In genomic region chrX:144319366-144319765, GRCm38 (mm10) we compare ENCODE assay signal across 8 mouse cellular contexts. TPM values are rescaled to one million over a fixed set of nuclear protein-coding genes. Genes with fewer than 3 reads are reported as not detected.
DNase-seq lines count a peak whose midpoint lies in the region; ATAC-seq and TF ChIP-seq lines count a peak whose summit lies in the region.

No protein-coding gene starts in this region.

- H3K9ac ChIP-seq in heart, embryonic 14.5 days (ENCODE audit: low read length), result no peak overlapping the region
- H3K9ac ChIP-seq in forebrain, postnatal 0 days, result no peak overlapping the region
- H3K9ac ChIP-seq in liver, postnatal 0 days (replicated peaks), result no peak overlapping the region

- WGBS in heart, embryonic 14.5 days, result 26% methylated on average over 9 of the region's 9 CpGs
- 54% methylated on average over 9 of the region's 9 CpGs for WGBS in forebrain, postnatal 0 days
- 49% methylated on average over 4 of the region's 9 CpGs for WGBS in liver, postnatal 0 days (ENCODE audit: insufficient replicate concordance)

- H3K4me3 ChIP-seq in heart, embryonic 14.5 days (ENCODE audit: control insufficient read depth in 1 of 2, insufficient read depth in 1 of 2, low read depth in 1 of 2, low read length in 2 of 2), result no peak overlapping the region; a peak in 1 of 4 replicates
- H3K4me3 ChIP-seq in G1E (ENCODE audit: low read depth, low read length), result peak overlapping the region; percentile 75; the same call in 1 of the 2 replicates
- 0 out of 2 replicates have a peak overlapping the region, but pooled peaks have one; percentile 11 for H3K4me3 ChIP-seq in forebrain, postnatal 0 days (ENCODE audit: low read depth, low read length)
- H3K4me3 ChIP-seq in liver, postnatal 0 days (ENCODE audit: low read depth, low read length), result 0 out of 2 replicates have a peak overlapping the region, but pooled peaks have one; percentile 69

- no peak for TF ChIP-seq CTCF in G1E (IDR thresholded peaks at IDR 0.05; ENCODE audit: low read depth, low read length)
- no peak for TF ChIP-seq CTCF in forebrain, postnatal 0 days (IDR thresholded peaks at IDR 0.05; ENCODE audit: low read depth)
- no peak for TF ChIP-seq CTCF in liver, postnatal 0 days (IDR thresholded peaks at IDR 0.05; ENCODE audit: low read depth)

- no peak for TF ChIP-seq EP300 in liver, postnatal 0 days (IDR thresholded peaks at IDR 0.05; ENCODE audit: low read depth)

- peak overlapping the region; percentile 80 for H3K4me2 ChIP-seq in heart, embryonic 14.5 days (ENCODE audit: low read length)
- peak overlapping the region; percentile 66 for H3K4me2 ChIP-seq in forebrain, postnatal 0 days (ENCODE audit: low read depth)
- H3K4me2 ChIP-seq in liver, postnatal 0 days (ENCODE audit: low read depth, low read length), result peak overlapping the region; percentile 84

- no peak for ATAC-seq in heart, embryonic 14.5 days (ENCODE audit: insufficient number of reproducible peaks, insufficient read depth, low FRiP score, low read depth)
- ATAC-seq in G1E (ENCODE audit: extremely low read depth, insufficient number of reproducible peaks, low FRiP score, poor library complexity, severe bottlenecking), result no peak
- no peak for ATAC-seq in forebrain, postnatal 0 days
- ATAC-seq in liver, postnatal 0 days, result no peak
- no peak for ATAC-seq in frontal cortex, adult (ENCODE audit: low TSS enrichment)

- no peak for DNase-seq in heart, adult 8-10 months (ENCODE audit: low spot score)
- no peak for DNase-seq in G1E (ENCODE audit: low spot score)
- DNase-seq in forebrain, postnatal 0 days, result no peak
- DNase-seq in liver, postnatal 0 days, result no peak
- no peak for DNase-seq in Muller cell, postnatal 12 days (ENCODE audit: inconsistent ontology term)
- no peak for DNase-seq in urinary bladder, postnatal 4 days (ENCODE audit: low spot score in 2 of 2)

- H3K27ac ChIP-seq in heart, embryonic 14.5 days (replicated peaks in 1 of 2; ENCODE audit: control insufficient read depth in 1 of 2, insufficient read depth in 1 of 2, low read depth in 2 of 2, low read length in 2 of 2), result no peak overlapping the region
- no peak overlapping the region for H3K27ac ChIP-seq in forebrain, postnatal 0 days (ENCODE audit: low read depth, low read length)
- H3K27ac ChIP-seq in liver, postnatal 0 days (ENCODE audit: low read depth), result no peak overlapping the region

- no peaks in the 10 kb centered on the region for H3K9me3 ChIP-seq in heart, embryonic 14.5 days (ENCODE audit: control insufficient read depth, low read length)
- no peaks in the 10 kb centered on the region for H3K9me3 ChIP-seq in G1E (replicated peaks)
- H3K9me3 ChIP-seq in forebrain, postnatal 0 days (ENCODE audit: low read length), result no peaks in the 10 kb centered on the region
- H3K9me3 ChIP-seq in liver, postnatal 0 days (ENCODE audit: low read length), result no peaks in the 10 kb centered on the region

- no peaks in the 10 kb centered on the region for H3K36me3 ChIP-seq in heart, embryonic 14.5 days (ENCODE audit: control insufficient read depth, insufficient read depth, low read length)
- peaks cover 9% of the 10 kb centered on the region for H3K36me3 ChIP-seq in G1E (replicated peaks)
- no peaks in the 10 kb centered on the region for H3K36me3 ChIP-seq in forebrain, postnatal 0 days (ENCODE audit: insufficient read depth)
- H3K36me3 ChIP-seq in liver, postnatal 0 days (replicated peaks; ENCODE audit: insufficient read depth, low read length), result no peaks in the 10 kb centered on the region

- no peaks in the 10 kb centered on the region; a peak in 1 of 4 replicates for H3K4me1 ChIP-seq in heart, embryonic 14.5 days (ENCODE audit: control insufficient read depth in 2 of 2, insufficient read depth in 2 of 2, low read length in 2 of 2)
- H3K4me1 ChIP-seq in G1E (ENCODE audit: insufficient read depth, low read depth, low read length), result peaks cover 22% of the 10 kb centered on the region
- no peaks in the 10 kb centered on the region for H3K4me1 ChIP-seq in forebrain, postnatal 0 days (ENCODE audit: insufficient read depth)
- no peaks in the 10 kb centered on the region for H3K4me1 ChIP-seq in liver, postnatal 0 days (ENCODE audit: insufficient read depth)

- H3K27me3 ChIP-seq in heart, embryonic 14.5 days (ENCODE audit: control insufficient read depth, insufficient read depth, low read length), result no peaks in the 10 kb centered on the region
- no peaks in the 10 kb centered on the region for H3K27me3 ChIP-seq in G1E (ENCODE audit: insufficient read depth, low read length)
- no peaks in the 10 kb centered on the region for H3K27me3 ChIP-seq in forebrain, postnatal 0 days (ENCODE audit: insufficient read depth, low read length)
- H3K27me3 ChIP-seq in liver, postnatal 0 days (ENCODE audit: insufficient read depth, low read length), result no peaks in the 10 kb centered on the region

RNA-seq across cellular contexts. Expression of gene Alg13, which starts 1.8 kb away (rescaled TPM):
- 11.6 and 13.8 TPM in 2 replicates for polyA plus RNA-seq in heart, embryonic 14.5 days (2014; fragmentation: Nextera tagmentation; extraction: Ambion mirVana)
- total RNA-seq in heart, adult 8-10 months (2022), result 1 to 10 TPM; 4.0 to 6.6 (median 5.8) TPM
- total RNA-seq in G1E (2014; fragmentation: Nextera tagmentation), result 57.0 and 60.6 TPM in 2 replicates
- 23.4 and 24.9 TPM in 2 replicates for total RNA-seq in G1E (2017)
- polyA plus RNA-seq in G1E (2012), result 3.0 and 5.5 TPM in 2 replicates
- total RNA-seq in forebrain, postnatal 0 days (2014; rRNA removed), result 13.5 and 22.8 TPM in 2 replicates
- 12.6 and 12.9 TPM in 2 replicates for polyA plus RNA-seq in forebrain, postnatal 0 days (2015; fragmentation: Nextera tagmentation; extraction: Ambion mirVana)
- polyA plus RNA-seq in liver, postnatal 0 days (2015; fragmentation: Nextera tagmentation; extraction: Ambion mirVana), result 4.6 and 5.5 TPM in 2 replicates

Comparison
In these comparisons a context has a peak if more than half of its experiments do, and no peak if none do; other contexts are left out.
1. H3K4me3 ChIP-seq: peak in G1E (single experiment), forebrain, postnatal 0 days (single experiment) and liver, postnatal 0 days (single experiment); none in heart, embryonic 14.5 days (0 of 2).
2. Peak in every context shown above with its lines, with median percentiles within 50 percentile points of each other: H3K4me2 ChIP-seq.